Mouse (Mus musculus) left cerebral cortex, postnatal 4 days (tissue): ENCODE results near the gene Prnd. TPM values are rescaled to one million over a fixed set of nuclear protein-coding genes. Genes with fewer than 3 reads are reported as not detected.

ENCODE experiments used
- DNase-seq: peaks from one replicate; pipeline ENCODE4 v3.0.0-alpha.2; 2022
- intact Hi-C: fragments of 180-260 bp; cut with DNase I; formaldehyde crosslinking; loops from one replicate; pipeline ENCODE4 v1.15.1; 2025
- total RNA-seq, 2 experiments: library from RNA; stranded (reverse); gene quantifications; 2 replicates each; pipeline ENCODE4 v1.2.3; 2021

Gene Prnd
- total RNA-seq, 2 experiments from 2014 or later, result 8.1 to 10.0 TPM

DNA sequence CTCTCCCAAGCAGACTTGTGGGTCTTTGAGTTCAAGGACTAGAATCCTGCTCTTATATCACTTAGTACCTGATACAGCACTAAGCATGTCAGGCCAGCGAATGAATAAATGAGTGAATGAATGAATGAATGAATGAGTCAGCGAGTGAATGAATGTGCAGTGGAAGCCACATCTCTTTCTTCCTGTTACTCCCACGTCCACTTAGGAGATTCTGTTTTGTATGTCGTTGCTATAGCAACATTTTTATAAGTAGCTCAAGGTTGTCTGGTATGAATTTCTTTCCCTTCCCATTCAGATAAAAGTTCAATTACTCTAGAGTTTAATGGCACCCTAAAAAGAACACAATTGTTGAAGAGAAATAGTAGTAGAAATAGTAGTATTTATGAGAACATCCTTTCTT lies 20.4 kb downstream of the Prnd start:
- intact Hi-C loops, result no loop called here
- no peak for DNase-seq

DNA sequence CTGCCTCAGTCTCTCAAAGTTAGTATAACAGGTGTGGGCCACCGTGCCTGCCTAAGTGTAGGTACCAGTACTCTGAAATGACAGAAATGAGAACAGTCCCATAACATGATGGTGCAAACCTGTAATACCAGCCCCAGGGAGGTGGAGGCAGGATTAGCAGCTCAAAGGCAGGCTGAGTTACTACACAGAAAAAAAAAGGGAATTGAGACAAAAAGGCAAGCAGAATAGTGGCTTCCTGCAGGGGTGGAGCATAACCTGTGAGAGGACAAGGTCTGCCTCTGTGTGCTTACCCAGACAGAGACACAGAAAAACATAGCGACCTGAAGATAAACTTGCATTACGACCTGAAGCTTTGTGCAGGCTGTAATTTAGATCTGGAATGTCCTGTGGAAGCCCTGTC lies 26.0 kb downstream of the Prnd start:
- intact Hi-C loops, result no loop called here
- DNase-seq, result no peak

DNA sequence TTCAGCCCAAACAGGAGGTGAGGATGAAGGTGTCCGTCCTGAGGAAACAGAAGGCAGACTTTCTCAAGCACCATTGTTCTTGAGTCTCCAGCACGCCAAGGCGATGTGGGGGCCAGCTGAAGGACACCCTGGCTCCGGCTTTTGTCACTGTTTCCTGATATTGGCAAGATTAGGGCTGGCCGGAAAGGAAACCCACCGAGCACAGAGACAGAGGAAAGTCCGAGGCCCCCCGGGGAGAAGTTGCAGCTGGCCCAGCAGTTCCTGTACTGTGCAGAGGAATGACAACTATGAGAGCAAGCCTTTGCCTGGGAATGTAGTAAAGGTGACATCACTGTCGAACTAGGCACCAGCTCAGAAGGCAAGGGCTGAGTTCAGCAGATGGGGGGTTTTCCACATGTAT lies 30.2 kb downstream of the Prnd start:
- peak; percentile 18 for DNase-seq
- intact Hi-C loops, result loop anchor here (5.0 kb wide), 1 partner anchor 131 kb away; no protein-coding TSS in a partner anchor

DNA sequence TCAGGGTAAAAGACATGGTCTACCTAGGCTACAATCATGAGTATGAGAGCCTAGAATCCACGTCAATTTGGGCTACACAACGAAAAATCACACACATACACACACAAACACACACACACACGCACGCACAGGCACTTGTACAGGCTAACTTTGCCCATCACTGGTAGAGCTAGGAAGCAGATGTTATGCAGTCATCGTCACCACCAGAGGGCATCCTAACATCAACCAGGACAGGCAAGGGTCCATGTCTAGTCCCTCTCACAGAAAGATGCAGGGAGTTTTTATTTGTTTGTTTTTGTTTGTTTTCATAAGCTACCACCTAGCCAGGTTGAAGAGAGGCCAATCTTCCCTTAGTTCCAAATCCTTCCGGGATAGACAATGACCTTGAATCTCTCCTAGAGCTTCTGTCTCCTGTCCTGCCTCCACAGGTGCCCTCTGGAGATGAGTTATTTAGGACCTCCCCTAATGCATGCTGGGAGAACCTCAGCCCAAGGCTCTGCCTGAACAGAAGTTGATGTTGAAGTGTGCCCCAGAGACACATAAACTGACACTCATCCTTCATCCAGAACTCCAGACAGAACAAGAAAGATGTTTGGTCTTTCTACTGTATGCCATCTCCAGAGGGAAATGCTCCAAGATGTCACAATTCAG lies 32.0 kb downstream of the Prnd start:
- peak; percentile 59 for DNase-seq
- intact Hi-C loops, result loop anchor here (2.0 to 5.0 kb wide), 2 partner anchors 130 to 258 kb away; no protein-coding TSS in a partner anchor

DNA sequence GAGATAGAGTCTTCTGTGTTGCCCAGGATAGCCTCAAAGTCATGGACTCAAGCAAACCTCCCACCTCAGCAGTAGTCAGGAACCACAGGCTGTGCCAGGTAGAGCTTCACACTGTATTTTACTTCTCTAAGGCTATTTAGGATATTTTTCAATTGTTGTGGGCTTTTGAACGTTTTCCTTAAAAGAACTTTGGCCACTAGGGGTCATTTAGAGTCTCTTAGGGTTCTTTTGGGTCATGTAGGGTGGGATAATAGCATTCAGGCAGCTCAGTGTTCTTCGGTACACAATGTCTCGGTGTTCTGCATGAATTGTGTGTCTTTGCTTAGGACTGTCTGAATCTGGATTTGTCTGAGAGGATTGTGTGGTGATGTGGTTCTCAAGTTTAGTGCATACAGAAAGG lies 37.3 kb downstream of the Prnd start:
- DNase-seq, result no peak
- intact Hi-C loops, result no loop called here

DNA sequence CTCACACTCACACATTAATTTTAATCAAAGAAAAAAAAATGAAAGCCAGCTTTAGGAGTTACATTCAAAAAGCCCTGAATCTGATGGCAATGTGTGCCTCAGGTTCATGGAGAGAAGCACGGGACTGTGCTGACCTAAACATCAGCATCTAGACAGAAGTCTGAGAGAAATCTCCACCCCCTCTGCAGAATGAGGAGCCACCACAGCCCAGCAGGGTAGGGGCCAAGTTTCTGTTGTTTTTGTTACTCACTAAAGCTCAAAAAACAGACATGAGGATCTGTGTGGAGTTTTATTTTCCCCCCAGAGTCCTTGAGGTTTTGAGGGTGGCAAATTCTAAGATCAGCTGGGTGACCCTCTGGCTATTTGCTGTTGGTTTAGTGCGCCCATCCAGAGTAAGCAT lies 37.9 kb downstream of the Prnd start:
- DNase-seq, result no peak
- intact Hi-C loops, result no loop called here

DNA sequence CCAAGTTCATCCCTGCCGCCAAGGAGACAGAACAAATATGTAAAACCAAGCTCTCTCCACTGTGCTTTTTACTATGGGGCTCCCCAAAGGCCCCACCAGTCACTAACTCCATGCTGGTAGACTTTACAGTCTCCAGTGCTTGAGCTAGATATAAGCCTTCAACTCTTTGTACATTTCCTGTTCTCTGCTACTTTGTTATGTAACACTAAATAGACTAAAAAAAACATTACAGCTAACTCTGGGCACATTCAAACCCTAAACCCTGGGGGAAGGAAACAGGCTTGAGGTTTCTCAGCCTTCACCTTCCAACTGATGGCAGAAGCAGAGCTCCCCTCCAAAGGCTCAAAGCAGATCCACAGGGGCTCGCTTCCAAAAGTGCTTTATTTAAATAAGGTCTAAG lies 41.8 kb downstream of the Prnd start:
- intact Hi-C loops, result no loop called here
- DNase-seq, result no peak

DNA sequence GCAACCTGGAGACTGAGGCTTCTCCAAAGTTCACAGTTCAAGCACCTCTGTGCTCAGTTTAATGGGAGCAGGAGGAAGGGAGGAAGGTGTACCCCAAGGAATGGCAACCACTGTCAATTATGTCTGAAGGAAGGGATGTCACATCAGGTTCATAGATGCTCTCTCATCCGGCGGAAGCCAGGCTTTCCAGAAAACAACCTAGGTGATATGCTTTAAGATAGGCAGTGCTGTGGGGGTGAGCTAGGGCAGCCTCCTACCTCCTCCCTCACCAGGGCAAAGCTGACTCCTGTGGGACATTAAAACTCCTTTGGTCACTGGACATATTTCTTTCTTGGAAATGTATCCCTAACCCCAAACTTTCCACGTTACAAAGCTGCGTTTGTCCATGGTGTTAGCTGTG lies 42.5 kb downstream of the Prnd start:
- intact Hi-C loops, result no loop called here
- no peak for DNase-seq

DNA sequence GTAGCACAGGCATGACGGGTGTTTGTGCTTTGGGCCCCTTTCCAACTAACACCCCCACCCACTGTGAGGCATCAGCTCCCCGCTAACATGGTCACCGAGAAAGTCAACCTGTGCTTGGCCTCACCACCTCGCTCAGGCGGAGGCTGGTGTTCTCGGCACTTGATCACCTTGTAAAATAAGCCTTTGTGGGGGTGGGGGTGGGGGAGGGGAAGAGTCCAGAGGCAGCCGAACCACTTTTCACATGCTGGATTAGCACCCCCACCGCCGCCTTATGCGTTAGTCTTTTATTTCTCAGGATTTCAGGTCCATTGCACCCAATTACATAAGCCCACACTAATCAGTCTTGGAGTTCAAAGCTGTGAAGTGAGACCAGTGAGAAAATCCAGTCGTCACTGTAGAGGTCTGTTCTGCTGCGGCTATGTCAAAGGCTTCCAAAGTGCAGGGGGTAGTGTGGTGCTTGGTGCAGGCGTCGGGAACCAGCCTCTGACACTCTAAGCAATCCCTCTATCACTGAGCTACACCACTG lies 43.0 kb downstream of the Prnd start:
- DNase-seq, result peak; percentile 34

DNA sequence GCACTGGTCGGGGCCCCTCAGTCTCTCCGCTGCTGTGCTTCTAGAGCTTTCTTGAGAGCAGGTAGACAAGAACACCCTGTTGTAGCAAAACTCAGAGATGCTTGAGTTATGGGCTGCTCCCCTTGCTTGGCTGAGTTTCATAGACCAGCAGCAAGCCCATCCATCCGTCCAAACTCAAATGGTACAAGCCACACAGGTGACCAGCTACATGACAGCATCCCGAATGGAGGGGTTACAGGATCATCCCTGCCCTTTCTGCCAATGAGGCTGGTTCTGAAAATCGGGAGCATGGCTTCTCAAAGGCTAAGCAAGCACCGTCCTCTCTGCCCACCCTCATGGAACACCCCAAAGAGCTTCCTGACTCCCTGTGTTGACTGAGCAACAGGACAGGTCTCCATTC lies 44.3 kb downstream of the Prnd start:
- DNase-seq, result no peak
- intact Hi-C loops, result no loop called here

More for the DNA sequence above, 43.0 kb downstream of the Prnd start:
- intact Hi-C loops, result no loop called here

DNA sequence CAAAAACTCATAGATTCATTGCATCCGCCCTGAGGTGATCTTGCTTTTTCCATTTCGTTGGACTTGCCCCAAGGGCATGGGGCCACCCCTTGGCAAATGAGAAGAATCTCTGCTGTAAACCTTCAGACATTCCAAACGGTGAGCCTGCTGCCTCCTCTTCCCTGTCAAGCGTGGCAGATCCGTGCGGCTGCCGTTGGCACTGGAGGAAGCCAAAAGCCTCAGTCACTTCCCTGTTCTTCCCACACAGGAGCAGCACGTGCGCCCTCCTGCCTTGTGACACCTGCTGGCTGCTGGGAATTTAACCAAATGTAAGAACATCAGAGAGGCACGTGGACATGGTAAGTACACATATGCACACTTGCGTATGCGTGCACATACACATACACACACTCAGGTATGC lies 45.1 kb downstream of the Prnd start:
- peak; percentile 22 for DNase-seq

DNA sequence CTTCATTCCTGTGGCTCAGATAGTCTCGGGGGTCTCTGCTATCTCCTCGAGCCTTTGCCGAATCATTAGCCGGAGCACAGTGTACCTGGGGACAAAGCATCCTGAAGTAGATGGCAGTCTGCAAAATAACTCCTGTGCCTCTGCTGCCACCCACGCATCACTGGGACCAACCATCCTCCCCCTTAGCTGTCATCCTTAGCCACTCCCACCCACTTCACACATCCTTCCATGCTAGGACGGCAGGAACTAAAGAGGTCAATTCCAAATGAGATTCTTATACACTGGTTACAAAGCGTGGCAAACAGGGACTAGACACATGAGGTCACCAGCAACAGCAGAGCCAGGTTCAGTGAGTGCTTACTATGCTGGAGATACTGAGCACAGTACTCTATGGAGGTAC lies 45.7 kb downstream of the Prnd start:
- intact Hi-C loops, result no loop called here
- DNase-seq, result no peak

More for the DNA sequence above, 45.1 kb downstream of the Prnd start:
- intact Hi-C loops, result no loop called here

DNA sequence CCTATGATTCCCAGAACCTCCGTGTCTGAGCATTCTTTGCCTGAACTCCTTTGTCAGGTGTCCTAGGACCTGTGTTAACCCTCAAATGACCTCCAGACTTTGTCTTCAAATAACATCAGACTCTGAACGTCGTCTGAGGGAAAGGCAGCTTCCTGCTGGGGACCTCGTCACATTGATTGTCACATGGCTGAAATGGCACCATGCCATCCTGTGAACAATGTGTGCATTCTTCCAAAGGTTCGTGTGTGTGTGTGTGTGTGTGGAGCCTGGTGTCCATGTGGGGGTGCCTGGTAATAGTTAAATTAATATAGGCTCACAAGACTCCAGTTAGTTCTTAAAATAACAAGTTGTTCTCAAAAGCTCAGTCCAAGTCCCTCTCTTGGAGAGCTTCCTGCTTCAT lies 46.7 kb downstream of the Prnd start:
- intact Hi-C loops, result no loop called here
- DNase-seq, result no peak

DNA sequence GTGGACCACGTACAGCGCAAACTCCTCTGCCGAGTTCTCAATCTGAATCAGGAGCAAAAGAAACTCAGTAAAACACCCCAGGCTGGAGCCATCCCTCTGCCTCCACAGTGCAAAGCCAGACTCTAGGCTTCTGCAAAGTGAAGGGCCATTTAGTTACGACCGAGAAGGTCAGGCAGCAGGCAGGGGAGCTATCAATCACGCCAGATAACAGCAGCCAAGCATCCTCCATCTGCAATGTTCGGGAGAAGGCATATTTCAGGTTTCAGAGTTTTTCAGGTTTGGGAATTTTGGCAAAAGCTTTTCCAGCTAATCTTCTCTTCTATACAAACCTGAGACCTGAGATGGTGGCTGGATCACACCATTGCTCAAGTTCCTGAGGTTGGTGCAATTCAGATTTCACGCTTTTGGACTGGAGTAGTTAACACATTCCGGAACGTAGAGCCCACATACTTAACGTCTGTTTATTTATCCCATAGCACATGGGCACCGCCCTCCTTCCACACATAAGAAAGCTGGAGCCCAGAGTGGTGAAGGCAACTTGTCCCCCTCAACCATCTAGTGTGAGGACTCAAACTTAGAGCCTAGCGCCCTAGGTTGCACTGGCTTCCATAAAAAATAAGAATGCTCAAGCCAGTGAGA lies 51.2 kb downstream of the Prnd start:
- intact Hi-C loops, result no loop called here
- DNase-seq, result no peak

DNA sequence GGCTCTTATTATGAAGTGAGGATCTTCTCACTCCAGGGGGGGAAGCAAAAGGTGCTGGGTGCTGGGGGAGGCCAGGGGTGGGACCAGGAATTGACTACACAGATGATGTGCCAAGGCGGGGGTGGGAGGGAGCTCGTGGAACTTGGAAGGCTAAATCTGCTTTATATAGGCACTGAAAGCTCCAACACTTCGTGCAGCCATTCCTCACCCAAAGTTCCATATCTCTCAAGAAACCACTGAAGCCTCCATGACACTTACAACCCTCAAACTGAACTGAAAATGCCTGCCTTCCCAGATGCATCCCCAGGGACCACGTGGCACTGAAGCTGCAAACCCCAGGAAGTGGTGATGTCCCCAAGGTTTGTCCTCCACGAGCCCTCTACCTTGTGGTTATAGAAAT lies 53.3 kb downstream of the Prnd start:
- intact Hi-C loops, result no loop called here
- DNase-seq, result no peak

DNA sequence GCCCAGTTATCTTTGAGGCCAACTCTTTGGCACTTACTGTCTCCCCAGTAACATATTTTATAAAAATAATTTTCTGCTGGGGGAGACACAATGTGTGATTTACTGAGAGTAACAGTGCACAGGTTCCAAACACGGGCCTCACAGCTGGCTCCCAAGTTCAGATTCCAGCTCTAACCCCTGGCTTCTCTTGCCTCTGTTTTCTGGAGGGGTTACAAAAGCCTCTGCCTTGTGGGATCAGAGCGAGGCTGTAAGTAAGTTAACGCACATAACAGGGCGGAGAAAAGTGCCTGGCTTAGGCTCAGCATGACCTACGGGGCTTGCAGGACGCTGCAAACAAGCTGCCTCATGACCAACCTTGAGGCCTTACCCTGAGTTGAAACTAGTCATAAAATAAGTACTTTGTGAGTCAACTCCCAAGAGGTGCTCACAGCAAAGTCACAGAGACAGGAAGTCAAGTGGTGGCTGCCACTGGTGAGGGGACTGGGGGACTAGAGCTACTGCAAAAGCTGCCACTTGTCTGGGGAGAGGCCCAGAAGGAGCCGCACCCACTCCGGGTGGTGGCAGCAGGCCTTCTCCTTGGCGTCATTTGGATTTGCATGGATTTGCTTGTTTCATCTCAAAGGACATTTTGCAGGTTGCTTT lies 54.0 kb downstream of the Prnd start:
- intact Hi-C loops, result no loop called here
- no peak for DNase-seq

DNA sequence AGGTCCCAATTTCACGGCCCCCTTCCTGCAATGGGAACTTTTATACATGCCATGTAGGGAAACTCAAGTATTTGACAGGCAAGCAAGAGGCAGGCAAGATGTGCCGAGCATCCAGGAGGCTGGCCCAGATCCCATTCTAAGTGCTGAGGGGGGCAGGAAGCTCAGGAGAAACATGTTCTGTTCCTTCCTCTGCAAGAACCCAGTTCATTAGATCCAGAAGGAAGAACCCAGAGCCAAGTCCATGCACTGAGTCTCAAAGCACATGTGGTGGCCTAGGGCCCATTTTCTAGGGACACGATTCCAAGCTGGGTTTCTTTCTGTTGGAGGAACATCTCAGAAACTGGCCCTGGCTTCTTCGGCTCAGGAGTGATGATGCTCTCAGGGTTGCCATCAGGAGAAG lies 54.8 kb downstream of the Prnd start:
- intact Hi-C loops, result no loop called here
- no peak for DNase-seq

Other genes starting within 250 kb of the Prnd start
- not detected for gene Erv3, start 91.1 kb upstream of the Prnd start, total RNA-seq
- gene Prnp, start 40.9 kb upstream of the Prnd start, total RNA-seq, result 100 to 1,000 TPM; 227 to 254 TPM
- gene Prn, start 40.9 kb upstream of the Prnd start, total RNA-seq, result 1 to 10 TPM in 1 of 2 experiments, not detected in 1; 1.1 TPM
- 10 to 100 TPM; 48.7 to 52.5 TPM for gene Rassf2, start 79.4 kb downstream of the Prnd start, total RNA-seq
- gene Slc23a2, start 194.2 kb downstream of the Prnd start, total RNA-seq, result 10 to 100 TPM; 75.9 to 79.6 TPM